Mouse (Mus musculus): ENCODE measurements around the gene Rab3gap1.

DNA sequence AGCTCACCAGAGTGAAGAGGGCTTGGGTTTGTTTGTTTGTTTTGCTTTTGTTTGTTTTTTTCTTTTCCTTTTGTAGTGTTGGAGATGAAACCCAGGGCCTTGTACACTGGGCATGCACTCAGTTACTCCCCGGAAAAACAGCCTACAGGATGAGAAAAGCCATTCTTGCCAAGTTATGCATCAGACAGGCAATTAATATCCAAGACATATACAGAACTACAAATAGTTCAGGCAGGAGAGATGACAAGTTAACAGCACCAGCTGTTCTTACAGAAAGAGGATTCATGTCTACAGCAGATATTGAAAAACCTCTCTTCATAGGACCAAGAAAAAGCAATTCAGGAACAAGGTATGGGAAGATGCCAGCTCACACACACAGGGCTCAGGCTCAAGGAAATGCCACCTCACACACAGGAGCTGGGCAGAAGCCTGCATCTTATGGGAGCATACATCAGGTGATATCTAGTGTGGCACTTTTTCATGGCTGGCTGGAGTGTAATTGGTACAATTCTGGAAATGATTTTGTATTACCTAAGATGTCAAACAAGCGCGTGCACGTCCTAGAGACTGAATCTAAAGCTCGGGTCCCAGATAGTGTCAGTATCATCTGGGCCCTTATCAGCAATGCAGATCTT lies 78.2 kb downstream of the Rab3gap1 start:
- TF ChIP-seq CTCF (IDR thresholded peaks at IDR 0.05) (no peak), POLR2A (IDR thresholded peaks at IDR 0.05; ENCODE audit: insufficient read depth, low read depth, low read length) (no peak)

Measured in heart, adult 2 months (tissue).